Mouse (Mus musculus): ENCODE results near the gene Gm11634. TPM values are rescaled to one million over a fixed set of nuclear protein-coding genes. Genes with fewer than 3 reads are reported as not detected.
"Not testable (repeated sequence)": the region's sequence is repeated elsewhere in the genome, so short reads cannot be mapped to it uniquely, and the experiment has no call there.

The Gm11634 gene
- total RNA-seq, 2 experiments from 2014 or later = not detected

DNA sequence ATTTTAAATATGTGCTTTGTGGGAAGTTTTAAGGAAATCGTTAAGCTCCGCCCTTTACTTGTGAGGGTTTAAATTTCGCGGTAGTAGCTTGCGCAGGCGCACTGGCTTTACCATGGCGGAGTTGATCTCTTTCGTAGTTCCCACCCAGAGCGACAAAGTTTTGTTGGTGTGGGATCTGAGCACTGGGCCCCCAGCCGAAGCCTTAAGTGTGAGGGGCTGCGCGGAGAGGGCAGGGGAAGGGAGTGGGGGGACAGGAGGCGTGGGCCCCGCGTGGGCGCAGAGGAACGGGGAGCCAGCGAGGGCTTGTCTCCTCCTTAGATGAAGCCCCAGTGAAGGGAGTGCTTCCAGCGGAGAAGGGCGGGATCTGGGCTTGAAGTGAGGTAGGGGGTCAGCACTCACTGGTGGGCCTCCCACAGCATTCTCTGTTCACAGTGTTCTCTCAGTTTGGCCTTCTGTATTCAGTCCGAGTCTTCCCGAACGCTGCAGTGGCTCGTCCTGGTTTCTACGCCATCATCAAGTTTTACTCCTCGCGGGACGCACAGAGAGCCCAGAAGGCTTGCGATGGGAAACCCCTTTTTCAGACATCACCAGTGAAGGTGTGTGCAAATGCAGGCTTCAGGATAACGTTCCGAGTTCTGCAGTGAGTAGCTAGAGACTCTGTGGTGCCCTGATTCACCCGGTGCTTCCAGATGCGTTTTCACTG is 29.0 kb upstream of the Gm11634 start:
- Histone ChIP-seq H3K27ac (peak overlapping the region; percentile 93), H3K4me3 (peak overlapping the region; percentile 94)
- TF ChIP-seq CTCF (IDR thresholded peaks at IDR 0.05) = no peak
- DNase-seq = peak; percentile 92
- intact Hi-C loops (cut with DNase I) = loop anchor here (2.0 kb wide), 1 partner anchor 17 kb away; no protein-coding TSS in a partner anchor

GRCm38 (mm10) chr11:101626995-101627856 is 28.2 kb upstream of the Gm11634 start, which contains the start of gene Rdm1:
TSS of gene Rdm1 (plus strand) at chr11:101627195.
- DNase-seq = peak; percentile 90
- peak within 1 kb of the TSS; percentile 94 for H3K4me3 ChIP-seq
- TF ChIP-seq CTCF (IDR thresholded peaks at IDR 0.05) = no peak
- H3K27ac ChIP-seq = peak within 1 kb of the TSS; percentile 93
- intact Hi-C loops (cut with DNase I) = loop anchor here (2.0 kb wide), 1 partner anchor 18 kb away; no protein-coding TSS in a partner anchor

DNA sequence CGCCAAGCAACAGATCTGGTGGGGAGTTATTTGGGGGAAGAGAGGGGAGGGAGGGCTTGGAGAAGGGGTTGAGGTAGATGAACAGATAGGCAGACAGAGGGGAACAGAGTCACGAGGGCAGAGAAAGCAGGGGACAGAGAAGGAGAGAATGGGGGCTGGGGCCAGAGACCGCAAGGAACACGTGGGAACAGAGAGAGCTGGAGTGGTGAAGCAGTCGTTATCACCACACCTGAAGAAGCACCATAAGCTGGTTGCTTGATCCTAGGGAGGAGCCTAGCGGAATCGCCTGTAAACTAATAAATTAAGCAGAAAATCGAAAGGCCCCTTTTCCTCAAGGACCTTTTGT is 27.6 kb upstream of the Gm11634 start:
- peak overlapping the region; percentile 94 for H3K4me3 ChIP-seq
- no peak for TF ChIP-seq CTCF (IDR thresholded peaks at IDR 0.05)
- intact Hi-C loops (cut with DNase I) = loop anchor here (2.0 kb wide), 1 partner anchor 18 kb away; no protein-coding TSS in a partner anchor
- peak overlapping the region; percentile 93 for H3K27ac ChIP-seq
- DNase-seq = peak; percentile 35

DNA sequence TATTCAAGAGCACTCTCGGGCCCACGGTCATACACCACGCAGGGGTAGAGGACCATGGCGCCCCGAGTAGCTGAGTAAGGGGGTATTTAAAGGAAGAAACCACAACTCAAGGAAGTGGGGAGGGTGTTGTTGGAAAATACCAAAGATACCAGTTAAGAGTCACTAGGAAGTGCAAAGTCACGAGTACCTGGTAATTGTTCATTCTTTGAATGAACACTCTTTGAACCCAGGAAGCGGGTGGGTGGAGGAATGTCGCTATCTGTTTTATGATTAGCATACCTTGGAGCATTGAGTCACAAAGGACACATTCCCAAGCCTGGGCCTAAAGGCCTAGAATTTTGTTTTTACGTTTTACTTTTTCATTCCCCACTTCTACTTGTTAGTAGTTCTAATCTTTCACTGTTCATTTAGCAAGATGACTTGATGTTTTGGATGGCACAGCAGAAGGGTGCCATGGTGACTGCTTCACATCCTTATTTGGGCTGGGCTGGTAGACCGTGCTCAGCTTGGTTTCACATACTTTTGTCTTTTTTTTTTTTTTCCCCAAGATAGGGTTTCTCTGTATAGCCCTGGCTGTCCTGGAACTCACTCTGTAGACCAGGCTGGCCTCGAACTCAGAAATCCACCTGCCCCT is 21.1 kb upstream of the Gm11634 start:
- intact Hi-C loops (cut with DNase I); DNase-seq; H3K4me3 ChIP-seq: not testable (repeated sequence)

DNA sequence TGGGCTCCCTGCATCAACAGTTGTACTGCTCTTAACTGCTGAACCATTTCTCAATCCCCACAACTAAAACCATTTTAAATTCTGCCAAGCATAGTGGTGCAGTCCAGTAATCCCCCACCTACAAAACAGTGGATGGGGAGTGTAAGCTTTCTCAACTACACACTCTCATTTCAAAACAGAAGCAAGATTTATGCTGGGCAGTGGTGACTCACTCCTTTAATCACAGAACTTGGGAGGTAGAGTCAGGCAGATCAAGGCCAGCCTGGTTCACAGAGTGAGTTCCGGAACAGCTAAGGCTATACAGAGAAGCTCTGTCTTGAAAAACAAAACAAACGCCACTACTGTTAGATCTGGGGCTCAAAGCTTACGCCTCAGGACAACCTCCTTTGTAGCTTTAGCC is 19.5 kb upstream of the Gm11634 start:
- no peak for TF ChIP-seq CTCF (IDR thresholded peaks at IDR 0.05)
- Histone ChIP-seq H3K4me3 (no peak overlapping the region), H3K27ac (no peak overlapping the region)
- no peak for DNase-seq
- intact Hi-C loops (cut with DNase I) = no loop called here

More for the DNA sequence above, 21.1 kb upstream of the Gm11634 start:
- not testable (repeated sequence) for H3K27ac ChIP-seq

- Histone ChIP-seq H3K27ac (no peak overlapping the region), H3K4me3 (no peak overlapping the region)
- no peak for DNase-seq
- no peak for TF ChIP-seq CTCF (IDR thresholded peaks at IDR 0.05)
- intact Hi-C loops (cut with DNase I) = no loop called here
Measured at GRCm38 (mm10) chr11:101617849-101618248, 18.8 kb upstream of the Gm11634 start.

GRCm38 (mm10) chr11:101616948-101617767 is 18.1 kb upstream of the Gm11634 start:
- intact Hi-C loops (cut with DNase I) = no loop called here

DNA sequence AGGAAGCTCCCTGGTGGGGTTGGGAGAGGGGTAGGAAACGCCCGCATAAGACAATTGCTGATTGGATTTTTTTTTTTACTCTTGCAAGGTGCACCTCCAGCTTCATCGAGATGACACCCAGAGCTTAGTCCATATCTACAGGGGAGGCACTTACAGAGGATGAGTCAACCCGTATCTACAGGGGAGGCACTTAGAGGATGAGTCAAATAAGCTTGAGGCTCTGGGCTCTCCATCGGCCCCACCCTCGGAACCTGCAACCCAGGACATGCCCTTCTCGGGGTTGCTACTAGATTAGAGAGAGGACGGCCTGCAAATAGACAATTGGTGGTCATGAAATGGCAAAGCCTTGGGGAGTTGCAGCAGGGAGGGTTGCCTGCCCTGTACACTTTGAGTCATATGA is 17.0 kb upstream of the Gm11634 start:
- H3K4me3 ChIP-seq = no peak overlapping the region
- H3K27ac ChIP-seq = no peak overlapping the region
- intact Hi-C loops (cut with DNase I) = no loop called here
- TF ChIP-seq CTCF (IDR thresholded peaks at IDR 0.05) = no peak
- DNase-seq = no peak

More at GRCm38 (mm10) chr11:101616948-101617767, 18.1 kb upstream of the Gm11634 start:
- no peak for TF ChIP-seq CTCF (IDR thresholded peaks at IDR 0.05)
- DNase-seq = no peak
- H3K27ac ChIP-seq = no peak overlapping the region
- no peak overlapping the region for H3K4me3 ChIP-seq

DNA sequence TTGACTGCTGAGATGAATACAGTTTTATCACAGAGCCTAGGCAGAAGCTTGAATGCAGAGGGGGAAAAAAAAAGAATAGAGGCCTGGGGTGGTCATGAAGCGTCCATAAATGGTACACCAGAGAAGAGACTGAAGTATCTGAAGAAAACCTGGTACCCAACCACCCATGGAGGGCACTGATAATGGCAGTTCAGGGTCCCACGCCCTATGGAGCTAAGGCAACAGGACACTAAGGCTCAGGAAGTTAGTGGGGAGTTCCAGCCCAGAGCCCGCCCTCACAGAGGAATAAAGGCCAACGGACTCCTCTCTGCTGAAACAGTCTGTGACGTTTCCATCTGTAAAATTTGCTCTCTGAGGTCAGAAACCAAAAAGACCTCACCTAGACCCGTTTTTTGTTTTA is 16.3 kb upstream of the Gm11634 start:
- TF ChIP-seq CTCF (IDR thresholded peaks at IDR 0.05) = no peak
- intact Hi-C loops (cut with DNase I) = no loop called here
- Histone ChIP-seq H3K4me3 (no peak overlapping the region), H3K27ac (no peak overlapping the region)
- no peak for DNase-seq

GRCm38 (mm10) chr11:101614116-101614515 is 15.1 kb upstream of the Gm11634 start:
- no peak for TF ChIP-seq CTCF (IDR thresholded peaks at IDR 0.05)

DNA sequence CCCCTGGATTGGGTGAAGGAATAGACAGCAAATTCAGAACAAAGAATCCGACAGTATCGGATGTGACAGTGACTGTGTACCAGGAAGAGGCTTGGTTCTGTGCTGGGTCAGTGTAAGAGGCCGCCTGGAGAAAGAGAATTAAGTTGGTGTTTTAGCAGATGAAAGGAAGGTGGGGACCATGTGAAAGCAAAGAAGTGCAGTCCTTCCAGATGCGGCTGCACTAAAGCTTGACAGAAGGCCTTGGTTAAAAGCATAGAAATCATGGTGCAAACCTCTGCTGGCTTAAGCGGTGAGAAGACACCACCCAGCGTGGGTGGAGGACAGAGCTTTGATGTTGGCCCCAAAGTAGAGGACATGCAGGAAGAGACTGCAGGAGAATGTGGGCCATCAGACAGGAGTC is 14.5 kb upstream of the Gm11634 start:
- no peak for DNase-seq
- Histone ChIP-seq H3K4me3 (no peak overlapping the region), H3K27ac (no peak overlapping the region)
- intact Hi-C loops (cut with DNase I) = no loop called here
- TF ChIP-seq CTCF (IDR thresholded peaks at IDR 0.05) = no peak

More at GRCm38 (mm10) chr11:101614116-101614515, 15.1 kb upstream of the Gm11634 start:
- DNase-seq = no peak
- Histone ChIP-seq H3K27ac (no peak overlapping the region), H3K4me3 (no peak overlapping the region)
- intact Hi-C loops (cut with DNase I) = no loop called here

- DNase-seq = no peak
- Histone ChIP-seq H3K4me3 (no peak overlapping the region), H3K27ac (no peak overlapping the region)
- TF ChIP-seq CTCF (IDR thresholded peaks at IDR 0.05) = no peak
- intact Hi-C loops (cut with DNase I) = no loop called here
Measured at GRCm38 (mm10) chr11:101610445-101610844, 11.4 kb upstream of the Gm11634 start.

GRCm38 (mm10) chr11:101607134-101607533 is 8.1 kb upstream of the Gm11634 start:
- DNase-seq; H3K27ac ChIP-seq; H3K4me3 ChIP-seq; intact Hi-C loops (cut with DNase I): not testable (repeated sequence)

- intact Hi-C loops (cut with DNase I) = not testable (repeated sequence)
- peak overlapping the region; percentile 78 for H3K4me3 ChIP-seq
- DNase-seq = peak; percentile 79
- peak overlapping the region; percentile 52; the same call in 1 of the 2 replicates for H3K27ac ChIP-seq
Measured at GRCm38 (mm10) chr11:101604531-101605453, 5.7 kb upstream of the Gm11634 start.
